Mouse (Mus musculus) E14TG2a.4 (cell line): ENCODE results near the gene Aunip.
A peak's percentile ranks its signal among the peaks of the same experiment; 100 is the strongest.

Experiments used
- H3K27me3 ChIP-seq: 2 replicates; pipeline ENCODE4 v1.6.1; 2014; ENCODE audit warnings: low read length, control low read depth; ENCODE audit not compliant: insufficient read depth
- H3K36me3 ChIP-seq: 2 replicates; pipeline ENCODE4 v1.6.1; 2014; ENCODE audit warnings: low read length, control low read depth; ENCODE audit not compliant: insufficient read depth
- H3K4me1 ChIP-seq: replicated peaks from 2 replicates; pipeline ENCODE4 v1.6.1; 2014; ENCODE audit warnings: low read depth, low read length, control low read depth
- H3K4me3 ChIP-seq: replicated peaks from 2 replicates; pipeline ENCODE4 v1.5.1; 2014; ENCODE audit warnings: mild to moderate bottlenecking, low read length
- H3K9me3 ChIP-seq: 2 replicates; pipeline ENCODE4 v1.6.1; 2014; ENCODE audit warnings: low read length, control low read depth
- CTCF ChIP-seq: conservative IDR thresholded peaks from 2 replicates; pipeline ENCODE4 v1.5.1; 2014; ENCODE audit warnings: low read length
- NANOG ChIP-seq: IDR thresholded peaks from 2 replicates; pipeline ENCODE4 v1.6.1; 2014; ENCODE audit warnings: borderline replicate concordance, low read length, mixed read lengths
- POU5F1 ChIP-seq: IDR thresholded peaks from 2 replicates; pipeline ENCODE4 v1.6.1; 2014; ENCODE audit warnings: low read length, borderline replicate concordance

The Aunip gene

DNA sequence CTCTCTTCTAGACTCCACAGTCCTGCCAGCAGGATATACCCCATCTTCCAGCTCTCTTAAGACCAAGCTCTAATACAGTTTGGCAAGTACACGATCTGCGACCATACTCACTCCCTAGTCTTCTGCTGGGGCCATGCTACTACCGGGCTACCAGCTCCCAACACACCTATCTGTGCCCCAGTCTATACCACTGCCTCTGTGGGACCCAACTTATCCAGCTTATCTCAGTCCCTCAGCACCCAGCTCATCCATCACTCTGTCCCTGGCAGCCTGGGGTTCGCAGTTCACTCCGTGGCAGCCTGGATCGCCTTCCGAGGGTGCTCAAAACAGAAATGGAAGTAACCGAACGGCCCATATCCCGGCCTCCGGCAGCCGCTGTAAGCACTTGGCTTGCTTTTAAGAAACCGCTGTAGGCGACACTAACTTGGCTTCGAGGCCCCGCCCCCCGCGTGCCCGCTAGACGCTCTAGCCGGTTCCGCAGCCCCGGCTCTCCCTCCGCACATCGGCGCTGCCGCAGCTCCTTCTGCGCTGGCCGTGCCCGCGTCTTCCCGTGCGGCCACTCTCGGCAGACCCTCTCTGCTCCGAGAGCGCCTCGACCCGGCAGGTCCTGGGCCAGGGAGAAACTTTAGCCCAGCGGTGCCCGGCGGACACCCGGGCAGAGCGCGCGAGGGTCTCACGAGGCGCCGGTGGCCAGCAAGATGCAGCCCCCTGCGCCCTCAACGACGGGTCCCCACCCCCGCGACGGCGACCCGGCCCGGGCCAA is 23.5 kb downstream of the Aunip start:
- Histone ChIP-seq H3K4me3 (peak overlapping the region; percentile 99), H3K4me1 (peaks cover 35% of the 10 kb centered on the region), H3K27me3 (peaks cover 4% of the 10 kb centered on the region; the same call in 1 of the 2 replicates), H3K36me3 (peaks cover 35% of the 10 kb centered on the region), H3K9me3 (no peaks in the 10 kb centered on the region)
- TF ChIP-seq POU5F1 (no peak), CTCF (no peak), NANOG (no peak)

DNA sequence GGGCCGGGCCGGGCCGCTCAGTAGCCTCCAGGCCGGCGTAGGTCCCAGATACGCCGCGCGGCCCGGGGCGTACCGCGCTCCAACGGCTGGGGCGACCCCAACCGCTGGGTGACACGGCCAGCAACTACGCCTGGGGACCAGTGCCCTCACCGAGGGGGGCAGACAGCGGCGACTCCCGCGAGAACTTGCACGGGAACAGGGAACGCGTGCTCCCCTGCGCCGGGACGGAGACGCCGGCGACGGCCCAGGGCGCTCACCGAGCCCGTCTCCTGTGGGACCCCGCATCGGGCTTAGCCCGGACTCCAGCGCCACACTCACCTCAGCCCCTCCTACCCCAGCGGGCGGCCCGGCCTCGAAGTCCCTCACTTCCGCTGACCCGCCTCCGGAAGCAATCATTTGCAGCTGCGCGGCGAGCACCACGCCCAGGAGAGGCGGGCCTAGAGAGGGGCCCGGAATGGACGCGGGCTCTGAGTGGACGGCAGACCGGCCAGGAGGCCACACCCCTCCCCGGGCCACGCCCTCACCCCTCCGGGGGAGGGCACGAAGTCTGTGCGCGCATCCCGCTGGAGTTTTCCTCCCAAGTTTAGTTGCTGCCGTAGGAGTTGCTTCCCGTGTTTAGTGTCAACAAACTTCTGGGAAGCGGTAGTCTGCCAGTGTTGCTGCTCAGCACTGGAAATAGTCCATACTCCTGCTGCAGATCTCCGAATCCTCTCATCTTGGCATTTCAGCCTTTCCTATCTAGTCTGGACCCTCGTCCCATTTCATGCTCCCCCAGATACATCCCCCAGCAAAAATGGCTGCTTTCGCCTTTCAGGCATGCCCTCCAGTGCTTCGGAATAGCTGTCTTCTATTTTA is 24.4 kb downstream of the Aunip start, which contains the start of gene Mtfr1l:
Gene Mtfr1l, minus strand, starts transcription at position 456 of the 855 bp plus-strand sequence.
- H3K27me3 ChIP-seq = peaks cover 4% of the 10 kb centered on the region; the same call in 1 of the 2 replicates
- TF ChIP-seq NANOG = no peak
- no peak for TF ChIP-seq POU5F1
- no peak for TF ChIP-seq CTCF
- peak within 1 kb of the TSS; percentile 99 for H3K4me3 ChIP-seq
- peaks cover 27% of the 10 kb centered on the region for H3K36me3 ChIP-seq
- H3K9me3 ChIP-seq = no peaks in the 10 kb centered on the region
- H3K4me1 ChIP-seq = peaks cover 35% of the 10 kb centered on the region

DNA sequence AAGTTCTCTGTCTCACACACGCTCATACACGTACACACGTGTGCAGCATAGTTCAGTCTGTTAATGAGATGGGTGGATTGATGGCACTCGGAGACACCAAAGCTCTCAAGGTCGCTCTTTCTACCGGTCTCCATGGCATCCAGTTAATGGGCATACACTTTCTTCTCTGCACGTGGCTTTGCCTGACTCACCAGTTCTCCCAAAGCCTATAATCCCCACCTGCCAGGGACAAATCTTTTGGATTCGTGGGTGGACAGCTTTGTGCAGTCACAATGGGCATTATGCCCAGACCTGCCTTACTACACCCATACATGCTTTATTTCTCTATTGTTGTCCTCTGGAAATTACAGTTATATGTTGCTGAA is 25.0 kb downstream of the Aunip start:
- Histone ChIP-seq H3K4me3 (peak overlapping the region; percentile 99), H3K4me1 (peaks cover 36% of the 10 kb centered on the region), H3K36me3 (peaks cover 21% of the 10 kb centered on the region), H3K9me3 (no peaks in the 10 kb centered on the region), H3K27me3 (peaks cover 4% of the 10 kb centered on the region; the same call in 1 of the 2 replicates)
- TF ChIP-seq NANOG (no peak), CTCF (no peak), POU5F1 (no peak)

DNA sequence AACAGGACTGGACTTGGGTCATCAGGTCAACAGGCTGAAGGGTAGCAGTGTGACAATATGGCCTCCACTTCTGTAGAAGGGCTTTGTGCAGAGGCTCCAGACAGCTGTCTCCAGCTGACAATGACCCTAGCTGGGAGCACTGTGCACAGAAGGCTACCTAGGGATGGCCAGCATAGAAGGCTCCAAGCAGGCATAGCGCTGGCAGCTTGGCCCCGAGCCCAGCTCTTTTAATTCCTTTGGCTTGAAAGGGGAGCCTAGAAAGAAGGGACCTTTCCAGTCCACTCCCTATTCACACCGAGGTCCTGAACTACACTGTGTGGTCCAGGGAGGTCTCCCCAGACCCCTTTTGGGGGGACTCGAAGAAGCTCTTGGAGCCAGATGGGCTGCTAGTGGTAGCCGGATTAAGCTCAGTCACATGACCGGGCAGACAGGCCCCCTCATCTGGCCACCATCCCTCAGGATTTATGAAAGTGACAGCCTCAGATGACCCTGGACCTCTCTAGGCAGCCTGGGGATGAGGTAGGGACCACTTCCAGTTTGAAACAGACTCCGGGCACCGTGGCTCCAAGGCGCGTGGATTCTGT is 28.3 kb downstream of the Aunip start:
- H3K36me3 ChIP-seq = no peaks in the 10 kb centered on the region
- peaks cover 23% of the 10 kb centered on the region for H3K4me1 ChIP-seq
- TF ChIP-seq POU5F1 = no peak
- TF ChIP-seq CTCF = no peak
- no peak for TF ChIP-seq NANOG
- H3K9me3 ChIP-seq = no peaks in the 10 kb centered on the region
- no peaks in the 10 kb centered on the region; the same call in 1 of the 2 replicates for H3K27me3 ChIP-seq
- H3K4me3 ChIP-seq = no peak overlapping the region

DNA sequence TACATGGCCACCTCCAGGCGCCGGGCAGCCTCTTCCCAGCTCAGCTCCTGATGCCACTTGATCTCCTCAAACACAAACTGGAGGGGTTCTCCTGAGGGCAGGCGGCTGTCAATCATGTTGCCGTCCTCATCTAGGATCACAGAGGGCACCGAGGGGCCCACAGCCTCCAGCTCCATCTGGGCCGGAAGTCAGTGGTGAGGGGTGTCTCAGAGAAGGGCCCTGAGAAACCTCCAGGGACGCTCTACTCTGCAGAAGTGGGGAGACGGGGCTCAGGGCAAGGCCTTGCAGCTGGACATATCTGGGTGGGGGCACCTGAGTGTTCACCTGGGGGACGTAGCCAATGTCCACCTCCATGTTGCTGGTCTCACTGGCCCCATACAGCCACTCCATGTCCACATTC is 31.9 kb downstream of the Aunip start:
- TF ChIP-seq CTCF = no peak
- no peak for TF ChIP-seq POU5F1
- TF ChIP-seq NANOG = no peak
- Histone ChIP-seq H3K27me3 (peaks cover 18% of the 10 kb centered on the region), H3K4me3 (no peak overlapping the region), H3K9me3 (no peaks in the 10 kb centered on the region), H3K4me1 (peaks cover 35% of the 10 kb centered on the region), H3K36me3 (no peaks in the 10 kb centered on the region)

DNA sequence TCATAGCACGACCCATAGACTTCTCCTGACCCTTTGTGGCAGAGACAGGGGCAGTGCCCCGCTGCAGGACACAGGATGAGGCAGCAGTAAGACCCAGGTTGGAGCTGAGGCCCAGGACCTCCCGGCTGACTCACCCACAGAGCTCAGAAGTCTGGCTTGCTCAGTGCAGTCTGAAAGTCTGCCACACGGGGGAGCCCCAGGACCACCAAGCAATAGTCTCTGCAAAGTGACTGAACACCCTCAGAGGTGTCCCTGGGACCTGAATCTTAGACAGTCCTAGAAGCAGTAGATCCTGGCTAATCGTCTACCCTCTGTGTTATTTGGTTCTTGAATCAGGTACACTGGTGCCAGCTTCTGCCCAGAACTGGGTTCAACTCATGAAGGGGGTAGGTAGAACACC is 32.5 kb downstream of the Aunip start:
- TF ChIP-seq NANOG (no peak), POU5F1 (no peak), CTCF (peak; percentile 77)
- H3K9me3 ChIP-seq = no peaks in the 10 kb centered on the region
- no peaks in the 10 kb centered on the region for H3K36me3 ChIP-seq
- no peak overlapping the region for H3K4me3 ChIP-seq
- H3K27me3 ChIP-seq = peaks cover 18% of the 10 kb centered on the region
- peaks cover 41% of the 10 kb centered on the region for H3K4me1 ChIP-seq

DNA sequence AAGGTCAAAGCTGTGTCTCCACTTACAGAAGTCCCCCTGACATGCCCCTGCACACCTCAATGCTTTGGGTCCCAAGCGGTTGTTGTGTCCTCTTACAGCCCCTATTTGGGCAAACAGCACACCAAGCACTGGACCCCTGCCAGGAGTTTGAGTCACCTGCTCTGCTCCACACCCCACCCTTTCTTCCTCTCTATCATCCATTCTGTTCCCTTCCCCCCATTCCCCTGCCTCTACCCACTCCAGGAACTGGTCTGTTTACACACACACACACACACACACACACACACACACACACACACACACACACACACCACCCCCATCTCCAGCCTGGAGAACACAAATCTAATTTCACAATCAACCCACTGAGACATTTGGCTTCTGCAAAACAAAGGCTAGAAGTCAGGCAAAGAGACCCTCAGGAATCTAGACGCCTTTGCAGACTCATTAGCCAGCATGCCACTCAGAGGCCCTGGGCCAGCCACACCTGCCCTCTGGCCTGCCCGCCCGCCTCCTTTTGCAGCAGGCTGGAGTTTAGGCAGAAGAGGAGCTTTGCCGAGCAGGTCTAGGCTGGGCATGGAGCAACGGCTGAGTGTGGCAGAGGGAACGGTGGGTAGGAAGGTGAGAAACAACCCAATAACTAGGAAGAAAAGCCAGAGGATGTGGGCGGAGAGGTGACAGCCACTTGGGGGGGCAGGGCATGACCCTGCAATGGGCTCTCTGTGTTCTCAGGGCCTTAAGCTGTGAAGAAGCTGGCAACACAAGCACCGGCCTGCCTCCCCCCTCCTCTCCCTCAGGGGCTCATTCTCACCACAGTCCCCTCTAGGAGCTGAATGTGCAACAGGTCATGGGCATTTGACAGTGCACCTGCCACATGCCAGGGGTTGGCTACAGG is 36.3 kb downstream of the Aunip start:
- Histone ChIP-seq H3K27me3 (peaks cover 36% of the 10 kb centered on the region), H3K36me3 (no peaks in the 10 kb centered on the region), H3K4me1 (peaks cover 44% of the 10 kb centered on the region), H3K4me3 (0 out of 2 replicates have a peak overlapping the region, but pooled peaks have one; percentile 13), H3K9me3 (no peaks in the 10 kb centered on the region)
- TF ChIP-seq POU5F1 (no peak), NANOG (no peak), CTCF (no peak)

DNA sequence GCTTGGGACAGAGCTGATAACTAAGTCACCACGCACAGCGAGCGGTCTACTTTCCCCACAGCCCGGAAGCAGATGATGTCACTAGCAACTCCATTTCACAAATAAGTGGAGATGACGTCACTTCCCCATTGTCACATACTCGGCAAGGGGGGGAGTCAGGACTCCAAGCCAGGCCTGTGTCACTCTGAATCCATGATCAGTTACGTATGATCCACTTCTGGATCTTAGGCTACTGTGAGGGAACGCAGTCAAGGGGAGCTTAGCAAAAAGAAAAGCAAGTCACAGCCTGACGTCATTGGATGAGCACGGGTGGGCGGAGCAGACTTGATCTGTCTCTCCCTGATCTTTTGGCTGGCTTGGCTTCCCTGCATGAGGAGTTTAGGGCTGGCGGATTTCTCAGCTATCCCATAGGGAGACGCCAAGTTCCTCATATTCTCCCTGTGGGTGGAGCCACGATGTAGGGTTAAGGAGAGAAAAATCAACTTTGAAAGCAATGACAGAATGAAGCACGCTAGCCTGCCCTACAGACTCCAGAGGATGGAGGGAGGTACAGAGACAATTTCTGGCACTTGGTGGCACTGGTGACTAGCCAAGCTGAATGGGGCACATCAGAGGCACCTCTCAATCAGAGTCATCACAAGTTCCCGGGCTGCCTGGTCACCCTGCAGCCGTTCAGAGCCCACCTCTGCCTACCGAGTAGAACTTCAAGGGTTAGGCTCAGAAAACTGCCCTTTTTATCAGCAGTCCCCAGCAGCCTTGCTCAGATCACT is 37.6 kb downstream of the Aunip start:
- no peaks in the 10 kb centered on the region for H3K9me3 ChIP-seq
- H3K36me3 ChIP-seq = no peaks in the 10 kb centered on the region
- H3K27me3 ChIP-seq = peaks cover 40% of the 10 kb centered on the region
- H3K4me3 ChIP-seq = no peak overlapping the region
- H3K4me1 ChIP-seq = peaks cover 44% of the 10 kb centered on the region
- TF ChIP-seq CTCF (no peak), NANOG (no peak), POU5F1 (no peak)
